Mouse (Mus musculus) forebrain, postnatal 0 days (tissue): ENCODE results near the gene Dennd5b. TPM values are rescaled to one million over a fixed set of nuclear protein-coding genes. Genes with fewer than 3 reads are reported as not detected.
A peak's percentile ranks its signal among the peaks of the same experiment; 100 is the strongest.
"Not testable (repeated sequence)": the region's sequence is repeated elsewhere in the genome, so short reads cannot be mapped to it uniquely, and the experiment has no call there.

ENCODE experiments used
- ATAC-seq: fragments of 200-750 bp; cut with Nextera tagmentation; 2 replicates; pipeline ENCODE4 v1.8.0; 2017; ENCODE audit warnings: mild to moderate bottlenecking, moderate library complexity
- DNase-seq: peaks from one replicate; pipeline ENCODE4 v3.0.0-alpha.2; 2015
- H3K27ac ChIP-seq: fragments of 300-500 bp; sonication (generic); 2 replicates; pipeline ENCODE4 v1.5.1; 2014; ENCODE audit warnings: low read depth, mild to moderate bottlenecking, antibody characterized with exemption, low read length, moderate library complexity, mixed read lengths
- H3K27me3 ChIP-seq: fragments of 300-500 bp; sonication (generic); 2 replicates; pipeline ENCODE4 v1.6.1; 2014; ENCODE audit warnings: mild to moderate bottlenecking, low read length, mixed read lengths; ENCODE audit not compliant: insufficient read depth
- H3K36me3 ChIP-seq: fragments of 300-500 bp; sonication (generic); 2 replicates; pipeline ENCODE4 v1.6.1; 2014; ENCODE audit warnings: mild to moderate bottlenecking, moderate library complexity; ENCODE audit not compliant: insufficient read depth
- H3K4me1 ChIP-seq: fragments of 300-500 bp; sonication (generic); 2 replicates; pipeline ENCODE4 v1.6.1; 2014; ENCODE audit warnings: antibody characterized with exemption; ENCODE audit not compliant: insufficient read depth
- H3K4me2 ChIP-seq: fragments of 300-500 bp; sonication (generic); 2 replicates; pipeline ENCODE4 v1.6.1; 2014; ENCODE audit warnings: low read depth, mild to moderate bottlenecking, moderate library complexity
- H3K4me3 ChIP-seq: fragments of 300-500 bp; sonication (generic); 2 replicates; pipeline ENCODE4 v1.5.1; 2014; ENCODE audit warnings: low read depth, low read length, mixed read lengths
- H3K9ac ChIP-seq: fragments of 300-500 bp; sonication (generic); 2 replicates; pipeline ENCODE4 v1.6.1; 2014; ENCODE audit warnings: mild to moderate bottlenecking
- H3K9me3 ChIP-seq: fragments of 300-500 bp; sonication (generic); 2 replicates; pipeline ENCODE4 v1.6.1; 2016; ENCODE audit warnings: low read length
- CTCF ChIP-seq: sonication (generic); IDR thresholded peaks from 2 replicates; pipeline ENCODE4 v1.5.1; 2016; ENCODE audit warnings: antibody characterized with exemption, control low read depth, low read depth
- WGBS: fragments of 180-500 bp; shearing (Covaris S2); extraction: QIAGEN DNeasy Blood & Tissue Kit; methylation state at CpG from one replicate; pipeline ENCODE4 v1.1.7; 2014; 5-methylcytosine and 5-hydroxymethylcytosine counted together
- polyA plus RNA-seq: library from polyadenylated mRNA; unstranded; fragments of >200 nt; fragmentation: Nextera tagmentation; extraction: Ambion mirVana; gene quantifications from 2 replicates; pipeline ENCODE4 v1.2.1, GENCODE M21; 2015
- total RNA-seq: library from RNA; depleted of rRNA; stranded (reverse); fragments of >200 nt; gene quantifications from 2 replicates; pipeline ENCODE4 v1.2.3, GENCODE M21; 2014

Gene Dennd5b
- total and polyA plus RNA-seq, 2 experiments from 2014 or later: 10.3 to 42.2 TPM

GRCm38 (mm10) chr6:149010766-149011301, 90.6 kb downstream of the Dennd5b start:
- Histone ChIP-seq H3K36me3 (peaks cover 44% of the 10 kb centered on the region), H3K4me1 (no peaks in the 10 kb centered on the region), H3K27ac (no peak overlapping the region), H3K27me3 (no peaks in the 10 kb centered on the region), H3K9ac (no peak overlapping the region), H3K4me3 (no peak overlapping the region), H3K9me3 (no peaks in the 10 kb centered on the region), H3K4me2 (no peak overlapping the region)
- peak; percentile 40 for ATAC-seq
- TF ChIP-seq CTCF: peak; percentile 70
- peak; percentile 68 for DNase-seq

- 80% methylated on average over 7 of the region's 7 CpGs for WGBS
- H3K36me3 ChIP-seq: peaks cover 76% of the 10 kb centered on the region
Observed at GRCm38 (mm10) chr6:149005009-149005408, 96.5 kb downstream of the Dennd5b start.

GRCm38 (mm10) chr6:148994327-148994999, 107.0 kb downstream of the Dennd5b start:
- Histone ChIP-seq H3K4me1 (no peaks in the 10 kb centered on the region), H3K9ac (no peak overlapping the region), H3K4me3 (no peak overlapping the region), H3K27me3 (no peaks in the 10 kb centered on the region), H3K36me3 (peaks cover 34% of the 10 kb centered on the region), H3K4me2 (no peak overlapping the region), H3K27ac (no peak overlapping the region), H3K9me3 (no peaks in the 10 kb centered on the region)
- TF ChIP-seq CTCF: 0 out of 2 replicates have a peak, but pooled peaks have one; percentile 5
- DNase-seq (no peak), ATAC-seq (no peak; the same call in 1 of the 2 replicates)
- 67% methylated on average over 5 of the region's 5 CpGs for WGBS

More at GRCm38 (mm10) chr6:149005009-149005408, 96.5 kb downstream of the Dennd5b start:
- Histone ChIP-seq H3K4me1 (no peaks in the 10 kb centered on the region), H3K9ac (no peak overlapping the region), H3K9me3 (no peaks in the 10 kb centered on the region), H3K4me3 (no peak overlapping the region), H3K27ac (no peak overlapping the region), H3K4me2 (no peak overlapping the region), H3K27me3 (no peaks in the 10 kb centered on the region)
- TF ChIP-seq CTCF: no peak
- ATAC-seq: no peak
- DNase-seq: no peak

GRCm38 (mm10) chr6:148993117-148994077, 108.1 kb downstream of the Dennd5b start:
- no peaks in the 10 kb centered on the region for H3K4me1 ChIP-seq
- H3K4me2 ChIP-seq: no peak overlapping the region
- peak; percentile 44 for DNase-seq
- no peak overlapping the region for H3K27ac ChIP-seq
- no peak overlapping the region for H3K9ac ChIP-seq
- no peaks in the 10 kb centered on the region for H3K9me3 ChIP-seq
- peak; percentile 84 for ATAC-seq
- peaks cover 30% of the 10 kb centered on the region; the same call in 1 of the 2 replicates for H3K36me3 ChIP-seq
- 20% methylated on average over 9 of the region's 9 CpGs for WGBS
- TF ChIP-seq CTCF: peak; percentile 65
- no peak overlapping the region for H3K4me3 ChIP-seq
- no peaks in the 10 kb centered on the region for H3K27me3 ChIP-seq

- TF ChIP-seq CTCF: no peak
- ATAC-seq (no peak), DNase-seq (no peak)
- Histone ChIP-seq H3K27me3 (no peaks in the 10 kb centered on the region), H3K4me1 (no peaks in the 10 kb centered on the region), H3K36me3 (peaks cover 23% of the 10 kb centered on the region; the same call in 1 of the 2 replicates), H3K9me3 (no peaks in the 10 kb centered on the region), H3K27ac (no peak overlapping the region), H3K4me3 (no peak overlapping the region), H3K4me2 (no peak overlapping the region), H3K9ac (no peak overlapping the region)
- WGBS: 30% methylated on average over 4 of the region's 4 CpGs
Observed at GRCm38 (mm10) chr6:148992373-148993116, 108.9 kb downstream of the Dennd5b start.

- ATAC-seq (no peak), DNase-seq (no peak)
- Histone ChIP-seq H3K4me3 (no peak overlapping the region), H3K4me2 (no peak overlapping the region), H3K9ac (no peak overlapping the region), H3K9me3 (no peaks in the 10 kb centered on the region), H3K27ac (no peak overlapping the region), H3K36me3 (peaks cover 17% of the 10 kb centered on the region; the same call in 1 of the 2 replicates), H3K27me3 (no peaks in the 10 kb centered on the region), H3K4me1 (no peaks in the 10 kb centered on the region)
- no peak for TF ChIP-seq CTCF
- 42% methylated on average over 6 of the region's 6 CpGs for WGBS
Observed at GRCm38 (mm10) chr6:148991660-148992372, 109.7 kb downstream of the Dennd5b start.

GRCm38 (mm10) chr6:148989792-148990491, 111.5 kb downstream of the Dennd5b start:
- not testable (repeated sequence) for H3K27ac ChIP-seq, H3K27me3 ChIP-seq, H3K9ac ChIP-seq, ATAC-seq, H3K36me3 ChIP-seq, H3K4me2 ChIP-seq, DNase-seq, H3K4me1 ChIP-seq, H3K4me3 ChIP-seq, H3K9me3 ChIP-seq
- 95% methylated on average over 1 of the region's 3 CpGs for WGBS
